Mouse (Mus musculus): ENCODE results near the gene Gm7347. TPM values are rescaled to one million over a fixed set of nuclear protein-coding genes. Genes with fewer than 3 reads are reported as not detected.

The Gm7347 gene
- polyA plus RNA-seq, 1 experiment from 2014 or later: 0.06 TPM

Other genes starting within 250 kb of the Gm7347 start
- not detected in 2 replicates for gene Gm21663, start 116.2 kb downstream of the Gm7347 start, polyA plus RNA-seq (2015; fragmentation: Nextera tagmentation; extraction: Ambion mirVana)
- gene Gm21671, start 104.2 kb downstream of the Gm7347 start, polyA plus RNA-seq (2015; fragmentation: Nextera tagmentation; extraction: Ambion mirVana): not detected in 2 replicates
- 0.12 TPM in 1 of 2 replicates, not detected in the other for gene Gm21680, start 85.9 kb downstream of the Gm7347 start, polyA plus RNA-seq (2015; fragmentation: Nextera tagmentation; extraction: Ambion mirVana)
- gene Gm21698, start 69.9 kb downstream of the Gm7347 start, polyA plus RNA-seq (2015; fragmentation: Nextera tagmentation; extraction: Ambion mirVana): 0.08 TPM in 1 of 2 replicates, not detected in the other
- gene Gm1979, start 53.8 kb downstream of the Gm7347 start, polyA plus RNA-seq (2015; fragmentation: Nextera tagmentation; extraction: Ambion mirVana): 0.19 TPM in 1 of 2 replicates, not detected in the other
- gene Gm5862, start 35.7 kb downstream of the Gm7347 start, polyA plus RNA-seq (2015; fragmentation: Nextera tagmentation; extraction: Ambion mirVana): not detected in 2 replicates
- gene Speer4a, start 19.0 kb downstream of the Gm7347 start, polyA plus RNA-seq (2015; fragmentation: Nextera tagmentation; extraction: Ambion mirVana): not detected in 2 replicates
- 0.06 TPM in 1 of 2 replicates, not detected in the other for gene Gm10471, start 30.7 kb upstream of the Gm7347 start, polyA plus RNA-seq (2015; fragmentation: Nextera tagmentation; extraction: Ambion mirVana)
- gene 5031410I06Rik, start 46.8 kb upstream of the Gm7347 start, polyA plus RNA-seq (2015; fragmentation: Nextera tagmentation; extraction: Ambion mirVana): not detected in 2 replicates
- gene Gm10220, start 62.8 kb upstream of the Gm7347 start, polyA plus RNA-seq (2015; fragmentation: Nextera tagmentation; extraction: Ambion mirVana): not detected in 2 replicates
- not detected in 2 replicates for gene Gm7361, start 199.1 kb upstream of the Gm7347 start, polyA plus RNA-seq (2015; fragmentation: Nextera tagmentation; extraction: Ambion mirVana)

Data from kidney, embryonic 15.5 days (tissue).